Mouse (Mus musculus) C2C12 (cell line): Measurements from ENCODE around the gene P4ha2.

ENCODE experiments used
- CTCF ChIP-seq: IDR thresholded peaks from one replicate; pipeline ENCODE4 v1.5.1; 2011; ENCODE audit not compliant: control insufficient read depth, insufficient read depth, insufficient read length
- MAX ChIP-seq: IDR thresholded peaks from one replicate; pipeline ENCODE4 v1.6.1; 2011; ENCODE audit warnings: mild to moderate bottlenecking, control low read depth

GRCm38 (mm10) chr11:54065915-54066178, 34.0 kb upstream of the P4ha2 start:
- no peak for TF ChIP-seq CTCF
- TF ChIP-seq MAX: no peak
